Mouse (Mus musculus) embryonic fibroblast, embryonic 13.5 days (primary cell): Measurements from ENCODE around the gene Dner. TPM values are rescaled to one million over a fixed set of nuclear protein-coding genes. Genes with fewer than 3 reads are reported as not detected.

Experiments used
- H3K27ac ChIP-seq: 2 replicates; pipeline ENCODE4 v1.5.1; 2012; ENCODE audit warnings: low read length, control low read depth, inconsistent platforms; ENCODE audit not compliant: insufficient read depth
- H3K4me1 ChIP-seq: 2 replicates; pipeline ENCODE4 v1.6.1; 2011; ENCODE audit warnings: low read length; ENCODE audit not compliant: control insufficient read depth, insufficient read depth
- H3K4me3 ChIP-seq: 2 replicates; pipeline ENCODE4 v1.5.1; 2011; ENCODE audit warnings: mild to moderate bottlenecking, control low read depth, low read length; ENCODE audit not compliant: insufficient read depth
- CTCF ChIP-seq: IDR thresholded peaks from 2 replicates; pipeline ENCODE4 v1.5.1; 2011; ENCODE audit warnings: mild to moderate bottlenecking, control low read depth, low read length, moderate library complexity, borderline replicate concordance; ENCODE audit not compliant: insufficient read depth
- POLR2A ChIP-seq: IDR thresholded peaks from 2 replicates; pipeline ENCODE4 v1.6.1; 2011; ENCODE audit warnings: low read depth, mild to moderate bottlenecking, control low read depth, low read length, moderate library complexity
- polyA plus RNA-seq: library from polyadenylated mRNA; stranded (reverse); fragments of >200 nt; gene quantifications from 2 replicates; pipeline ENCODE4 v1.2.4, GENCODE M21; 2011; ENCODE audit warnings: low read depth; ENCODE audit not compliant: missing spikeins, insufficient read length

Gene Dner
- polyA plus RNA-seq, 1 experiment = 1.4 TPM

GRCm38 (mm10) chr1:84646781-84647180, 49.2 kb downstream of the Dner start:
- no peak for TF ChIP-seq CTCF
- no peak for TF ChIP-seq POLR2A
- Histone ChIP-seq H3K4me1 (no peaks in the 10 kb centered on the region), H3K27ac (no peak overlapping the region), H3K4me3 (no peak overlapping the region)

GRCm38 (mm10) chr1:84640463-84640862, 55.6 kb downstream of the Dner start:
- Histone ChIP-seq H3K27ac (no peak overlapping the region), H3K4me1 (no peaks in the 10 kb centered on the region), H3K4me3 (no peak overlapping the region)
- no peak for TF ChIP-seq CTCF
- TF ChIP-seq POLR2A = no peak

- H3K27ac ChIP-seq = no peak overlapping the region
- no peak overlapping the region for H3K4me3 ChIP-seq
- H3K4me1 ChIP-seq = no peaks in the 10 kb centered on the region
- no peak for TF ChIP-seq POLR2A
Observed at GRCm38 (mm10) chr1:84636890-84637289, 59.1 kb downstream of the Dner start.

GRCm38 (mm10) chr1:84628244-84628643, 67.8 kb downstream of the Dner start:
- Histone ChIP-seq H3K27ac (no peak overlapping the region), H3K4me1 (no peaks in the 10 kb centered on the region), H3K4me3 (no peak overlapping the region)
- no peak for TF ChIP-seq CTCF
- no peak for TF ChIP-seq POLR2A

GRCm38 (mm10) chr1:84622978-84623554, 73.0 kb downstream of the Dner start:
- H3K4me1 ChIP-seq = no peaks in the 10 kb centered on the region
- no peak for TF ChIP-seq POLR2A
- TF ChIP-seq CTCF = no peak
- H3K27ac ChIP-seq = no peak overlapping the region

GRCm38 (mm10) chr1:84621308-84621707, 74.7 kb downstream of the Dner start:
- Histone ChIP-seq H3K4me3 (no peak overlapping the region), H3K27ac (no peak overlapping the region), H3K4me1 (no peaks in the 10 kb centered on the region)
- TF ChIP-seq POLR2A (no peak), CTCF (no peak)

More at GRCm38 (mm10) chr1:84622978-84623554, 73.0 kb downstream of the Dner start:
- H3K4me3 ChIP-seq = no peak overlapping the region

- Histone ChIP-seq H3K4me1 (no peaks in the 10 kb centered on the region), H3K27ac (no peak overlapping the region), H3K4me3 (no peak overlapping the region)
- TF ChIP-seq POLR2A (no peak), CTCF (no peak)
Observed at GRCm38 (mm10) chr1:84619131-84619760, 76.8 kb downstream of the Dner start.

GRCm38 (mm10) chr1:84618094-84618493, 77.9 kb downstream of the Dner start:
- no peak overlapping the region for H3K4me3 ChIP-seq
- TF ChIP-seq POLR2A (no peak), CTCF (no peak)
- no peaks in the 10 kb centered on the region for H3K4me1 ChIP-seq
- H3K27ac ChIP-seq = no peak overlapping the region

- Histone ChIP-seq H3K27ac (no peak overlapping the region), H3K4me3 (no peak overlapping the region), H3K4me1 (no peaks in the 10 kb centered on the region)
- TF ChIP-seq POLR2A (no peak), CTCF (no peak)
Observed at GRCm38 (mm10) chr1:84616133-84616532, 79.9 kb downstream of the Dner start.

- no peaks in the 10 kb centered on the region for H3K4me1 ChIP-seq
- no peak overlapping the region for H3K4me3 ChIP-seq
- TF ChIP-seq CTCF (no peak), POLR2A (no peak)
- no peak overlapping the region for H3K27ac ChIP-seq
Observed at GRCm38 (mm10) chr1:84614596-84614995, 81.4 kb downstream of the Dner start.
